Mouse (Mus musculus): ENCODE measurements around the gene Drd1. TPM values are rescaled to one million over a fixed set of nuclear protein-coding genes. Genes with fewer than 3 reads are reported as not detected.
A peak's percentile ranks its signal among the peaks of the same experiment; 100 is the strongest.

Gene Drd1
- 0.37 TPM in 1 of 2 replicates, not detected in the other for polyA plus RNA-seq (2015; fragmentation: Nextera tagmentation; extraction: Ambion mirVana)

DNA sequence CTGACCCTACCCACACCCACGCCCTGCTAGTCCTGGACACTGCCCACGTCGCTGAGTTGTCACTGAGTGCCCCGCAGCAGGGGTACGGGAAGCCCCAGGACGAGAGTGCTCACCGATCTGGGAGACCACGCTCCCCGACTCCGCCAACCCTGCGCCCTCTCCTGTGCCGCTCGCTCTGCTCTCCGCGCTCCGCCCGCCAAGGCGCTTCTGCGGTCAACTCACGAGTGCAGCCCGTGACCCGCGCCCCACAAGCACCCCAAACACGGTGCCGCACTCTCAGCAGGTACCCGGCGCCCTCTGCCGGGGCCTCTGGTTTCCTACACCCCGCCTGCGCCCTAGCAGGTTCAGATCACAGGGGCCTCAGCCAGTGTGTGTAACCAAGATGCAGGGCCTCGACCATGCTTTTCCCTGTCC, at the start of gene Drd1:
Drd1 (minus strand) TSS at position 258 of the 414 bp plus-strand sequence.
- Histone ChIP-seq H3K4me2 (replicated peaks) (peak within 1 kb of the TSS; percentile 87), H3K4me1 (peaks cover 13% of the 10 kb centered on the region), H3K9me3 (no peaks in the 10 kb centered on the region), H3K36me3 (no peaks in the 10 kb centered on the region), H3K27ac (no peak within 1 kb of the TSS), H3K4me3 (peak within 1 kb of the TSS; percentile 48), H3K9ac (peak within 1 kb of the TSS; percentile 48), H3K27me3 (peaks cover 82% of the 10 kb centered on the region)
- ATAC-seq (ENCODE audit: low FRiP score, low read depth) = peak; percentile 72; the same call in 1 of the 2 replicates
- 1% methylated on average over 31 of the region's 31 CpGs for WGBS

- H3K9ac ChIP-seq = no peak overlapping the region
- no peak overlapping the region for H3K27ac ChIP-seq
- no peak overlapping the region for H3K4me2 ChIP-seq (replicated peaks)
- no peak for ATAC-seq (ENCODE audit: low FRiP score, low read depth)
- H3K9me3 ChIP-seq = no peaks in the 10 kb centered on the region
- H3K4me1 ChIP-seq = no peaks in the 10 kb centered on the region
- H3K27me3 ChIP-seq = no peaks in the 10 kb centered on the region
- H3K36me3 ChIP-seq = peaks cover 38% of the 10 kb centered on the region
- WGBS = 64% methylated on average over 10 of the region's 10 CpGs
- no peak overlapping the region for H3K4me3 ChIP-seq
Observed at GRCm38 (mm10) chr13:54103866-54104265, 48.4 kb upstream of the Drd1 start.

- H3K4me3 ChIP-seq = no peak overlapping the region
- H3K9me3 ChIP-seq = no peaks in the 10 kb centered on the region
- H3K36me3 ChIP-seq = peaks cover 37% of the 10 kb centered on the region
- H3K27me3 ChIP-seq = no peaks in the 10 kb centered on the region
- H3K9ac ChIP-seq = no peak overlapping the region
- no peak overlapping the region for H3K27ac ChIP-seq
- H3K4me2 ChIP-seq (replicated peaks) = no peak overlapping the region
- no peaks in the 10 kb centered on the region for H3K4me1 ChIP-seq
- no peak for ATAC-seq (ENCODE audit: low FRiP score, low read depth)
- 87% methylated on average over 3 of the region's 3 CpGs for WGBS
Observed at GRCm38 (mm10) chr13:54103271-54103670, 47.8 kb upstream of the Drd1 start.

DNA sequence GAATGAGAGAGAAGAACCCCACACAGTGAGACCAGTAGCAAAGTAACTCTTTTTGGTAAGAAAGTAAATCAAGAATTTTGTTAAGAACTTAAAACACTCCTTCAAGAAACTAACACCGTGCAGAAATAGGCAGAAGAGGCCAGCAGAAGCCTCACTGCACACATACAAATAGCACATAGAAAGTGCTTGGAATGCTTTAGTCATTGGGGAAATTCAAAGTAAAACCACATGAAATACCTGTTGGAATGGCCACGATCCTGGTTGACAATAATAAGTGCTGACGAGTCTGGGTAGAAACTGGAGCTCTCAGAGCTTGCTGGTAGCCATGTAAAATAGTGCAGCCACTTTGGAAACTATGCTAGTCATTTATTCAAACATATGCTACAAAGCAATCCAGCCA, 46.6 kb upstream of the Drd1 start:
- Histone ChIP-seq H3K9ac (no peak overlapping the region), H3K36me3 (peaks cover 34% of the 10 kb centered on the region), H3K27ac (no peak overlapping the region), H3K4me3 (no peak overlapping the region), H3K4me1 (no peaks in the 10 kb centered on the region), H3K4me2 (replicated peaks) (no peak overlapping the region), H3K9me3 (no peaks in the 10 kb centered on the region), H3K27me3 (no peaks in the 10 kb centered on the region)
- WGBS = 85% methylated on average over 3 of the region's 3 CpGs
- no peak for ATAC-seq (ENCODE audit: low FRiP score, low read depth)

DNA sequence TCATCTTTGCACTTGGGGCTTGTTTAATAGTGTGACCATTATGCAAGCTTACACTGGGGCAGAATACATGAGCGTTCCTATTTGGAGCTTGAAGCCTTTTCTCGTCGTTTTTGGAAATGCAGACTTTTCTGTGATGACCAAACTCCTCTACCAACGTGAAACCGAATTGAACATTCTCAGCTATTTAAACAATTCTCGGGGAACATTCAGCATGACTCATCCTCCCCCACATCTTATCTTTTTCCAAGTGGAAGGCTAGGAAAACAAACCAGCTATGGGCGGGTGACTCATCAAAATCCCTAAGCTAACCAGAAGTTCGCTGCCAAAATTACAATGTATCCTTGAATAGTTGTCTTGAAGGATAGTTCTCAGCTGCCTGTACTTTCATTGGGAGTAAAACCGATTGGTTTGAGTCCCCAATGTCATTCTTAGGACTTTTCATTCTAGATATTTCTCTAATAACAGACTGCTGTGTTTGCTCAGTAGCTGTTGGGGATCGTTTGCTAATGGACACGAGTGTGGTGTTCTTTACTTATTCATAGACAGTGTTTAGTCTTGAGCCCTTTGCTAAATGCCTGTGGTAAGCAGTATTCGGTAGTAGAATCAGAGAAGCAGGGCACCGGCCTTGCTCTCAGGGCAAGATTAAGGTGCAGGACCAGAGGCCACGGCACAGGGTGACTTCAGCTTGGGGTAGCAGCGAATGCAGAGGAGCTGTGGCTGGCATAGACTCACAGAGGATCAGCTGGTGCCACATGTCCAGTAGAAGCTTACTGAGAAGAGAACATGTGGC, 45.7 kb upstream of the Drd1 start:
- H3K4me2 ChIP-seq (replicated peaks) = no peak overlapping the region
- no peak overlapping the region for H3K9ac ChIP-seq
- no peak overlapping the region for H3K4me3 ChIP-seq
- WGBS = 94% methylated on average over 15 of the region's 15 CpGs
- H3K36me3 ChIP-seq = peaks cover 33% of the 10 kb centered on the region
- no peaks in the 10 kb centered on the region for H3K4me1 ChIP-seq
- H3K27ac ChIP-seq = no peak overlapping the region
- no peaks in the 10 kb centered on the region for H3K9me3 ChIP-seq
- no peaks in the 10 kb centered on the region for H3K27me3 ChIP-seq
- no peak for ATAC-seq (ENCODE audit: low FRiP score, low read depth)

- WGBS = 88% methylated on average over 6 of the region's 6 CpGs
- H3K9ac ChIP-seq = no peak overlapping the region
- no peaks in the 10 kb centered on the region for H3K9me3 ChIP-seq
- H3K36me3 ChIP-seq = peaks cover 47% of the 10 kb centered on the region
- no peak overlapping the region for H3K4me3 ChIP-seq
- no peaks in the 10 kb centered on the region for H3K27me3 ChIP-seq
- no peak for ATAC-seq (ENCODE audit: low FRiP score, low read depth)
- no peaks in the 10 kb centered on the region for H3K4me1 ChIP-seq
- no peak overlapping the region for H3K4me2 ChIP-seq (replicated peaks)
- H3K27ac ChIP-seq = no peak overlapping the region
Observed at GRCm38 (mm10) chr13:54097797-54098196, 42.3 kb upstream of the Drd1 start.

- Histone ChIP-seq H3K27me3 (no peaks in the 10 kb centered on the region), H3K36me3 (peaks cover 53% of the 10 kb centered on the region), H3K4me3 (no peak overlapping the region), H3K9ac (no peak overlapping the region), H3K4me1 (no peaks in the 10 kb centered on the region), H3K9me3 (no peaks in the 10 kb centered on the region), H3K27ac (no peak overlapping the region), H3K4me2 (replicated peaks) (no peak overlapping the region)
- no peak for ATAC-seq (ENCODE audit: low FRiP score, low read depth)
- WGBS = 93% methylated on average over 4 of the region's 4 CpGs
Observed at GRCm38 (mm10) chr13:54097227-54097626, 41.7 kb upstream of the Drd1 start.

GRCm38 (mm10) chr13:54095721-54096120, 40.2 kb upstream of the Drd1 start:
- no peak overlapping the region for H3K9ac ChIP-seq
- WGBS = 81% methylated on average over 8 of the region's 8 CpGs
- ATAC-seq (ENCODE audit: low FRiP score, low read depth) = no peak

GRCm38 (mm10) chr13:54094963-54095362, 39.5 kb upstream of the Drd1 start:
- ATAC-seq (ENCODE audit: low FRiP score, low read depth) = no peak
- H3K9ac ChIP-seq = no peak overlapping the region
- WGBS = 83% methylated on average over 6 of the region's 6 CpGs
- H3K27me3 ChIP-seq = no peaks in the 10 kb centered on the region
- H3K9me3 ChIP-seq = no peaks in the 10 kb centered on the region
- H3K36me3 ChIP-seq = peaks cover 59% of the 10 kb centered on the region
- H3K27ac ChIP-seq = no peak overlapping the region
- no peak overlapping the region for H3K4me2 ChIP-seq (replicated peaks)
- H3K4me1 ChIP-seq = no peaks in the 10 kb centered on the region
- H3K4me3 ChIP-seq = no peak overlapping the region

More at GRCm38 (mm10) chr13:54095721-54096120, 40.2 kb upstream of the Drd1 start:
- H3K4me2 ChIP-seq (replicated peaks) = no peak overlapping the region
- no peaks in the 10 kb centered on the region for H3K9me3 ChIP-seq
- peaks cover 64% of the 10 kb centered on the region for H3K36me3 ChIP-seq
- H3K27me3 ChIP-seq = no peaks in the 10 kb centered on the region
- H3K27ac ChIP-seq = no peak overlapping the region
- H3K4me3 ChIP-seq = no peak overlapping the region
- no peaks in the 10 kb centered on the region for H3K4me1 ChIP-seq

DNA sequence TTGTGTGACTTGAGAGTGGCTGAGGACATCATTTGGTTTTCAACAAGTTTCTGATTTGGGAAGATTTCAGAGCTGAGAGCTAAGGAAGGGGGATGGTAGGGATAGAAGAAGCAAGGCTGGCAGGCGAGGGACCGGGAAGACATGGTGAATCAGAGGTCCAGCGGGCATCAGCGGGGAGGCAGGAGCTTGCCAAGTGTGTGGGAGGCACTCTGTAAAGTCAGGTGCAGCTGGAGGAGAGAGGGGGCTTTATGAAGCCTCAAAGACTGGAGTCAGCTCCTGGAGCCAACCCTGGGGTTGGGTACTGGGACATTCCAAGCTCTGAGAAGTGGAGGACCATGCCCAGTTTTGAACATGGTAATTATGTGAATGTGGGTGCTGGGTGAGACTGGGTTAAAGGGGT, 38.8 kb upstream of the Drd1 start:
- no peak overlapping the region for H3K27ac ChIP-seq
- no peak overlapping the region for H3K9ac ChIP-seq
- no peaks in the 10 kb centered on the region for H3K4me1 ChIP-seq
- H3K27me3 ChIP-seq = no peaks in the 10 kb centered on the region
- no peak for ATAC-seq (ENCODE audit: low FRiP score, low read depth)
- no peaks in the 10 kb centered on the region for H3K9me3 ChIP-seq
- H3K4me2 ChIP-seq (replicated peaks) = no peak overlapping the region
- WGBS = 93% methylated on average over 4 of the region's 4 CpGs
- peaks cover 60% of the 10 kb centered on the region for H3K36me3 ChIP-seq
- H3K4me3 ChIP-seq = no peak overlapping the region

- no peak overlapping the region for H3K4me3 ChIP-seq
- no peak for ATAC-seq (ENCODE audit: low FRiP score, low read depth)
- H3K36me3 ChIP-seq = peaks cover 75% of the 10 kb centered on the region
- H3K9ac ChIP-seq = no peak overlapping the region
- no peaks in the 10 kb centered on the region for H3K4me1 ChIP-seq
- no peaks in the 10 kb centered on the region for H3K9me3 ChIP-seq
- no peaks in the 10 kb centered on the region for H3K27me3 ChIP-seq
- no peak overlapping the region for H3K4me2 ChIP-seq (replicated peaks)
- 84% methylated on average over 6 of the region's 6 CpGs for WGBS
- no peak overlapping the region for H3K27ac ChIP-seq
Observed at GRCm38 (mm10) chr13:54091719-54092118, 36.2 kb upstream of the Drd1 start.

DNA sequence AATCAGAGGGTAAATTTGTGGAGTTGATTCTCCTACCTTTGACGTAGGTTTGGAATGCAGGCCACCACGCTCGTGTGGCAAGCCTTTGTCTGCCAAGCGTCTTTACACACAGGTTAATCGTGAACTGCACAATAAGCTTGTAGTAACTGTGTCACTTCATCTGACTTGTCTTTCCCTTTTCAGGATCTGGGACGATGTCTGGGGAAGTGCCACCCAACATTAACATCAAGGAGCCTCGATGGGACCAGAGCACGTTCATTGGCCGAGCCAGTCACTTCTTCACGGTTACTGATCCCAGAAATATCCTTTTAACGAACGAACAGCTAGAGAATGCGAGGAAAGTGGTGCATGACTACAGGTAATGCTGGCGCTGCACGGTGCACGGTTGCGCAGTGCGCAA, 29.8 kb upstream of the Drd1 start:
- no peak overlapping the region for H3K4me2 ChIP-seq (replicated peaks)
- peaks cover 5% of the 10 kb centered on the region for H3K4me1 ChIP-seq
- H3K9ac ChIP-seq = no peak overlapping the region
- no peak overlapping the region for H3K4me3 ChIP-seq
- 91% methylated on average over 18 of the region's 18 CpGs for WGBS
- ATAC-seq (ENCODE audit: low FRiP score, low read depth) = no peak
- no peak overlapping the region for H3K27ac ChIP-seq
- no peaks in the 10 kb centered on the region for H3K27me3 ChIP-seq
- peaks cover 43% of the 10 kb centered on the region for H3K36me3 ChIP-seq
- no peaks in the 10 kb centered on the region for H3K9me3 ChIP-seq

DNA sequence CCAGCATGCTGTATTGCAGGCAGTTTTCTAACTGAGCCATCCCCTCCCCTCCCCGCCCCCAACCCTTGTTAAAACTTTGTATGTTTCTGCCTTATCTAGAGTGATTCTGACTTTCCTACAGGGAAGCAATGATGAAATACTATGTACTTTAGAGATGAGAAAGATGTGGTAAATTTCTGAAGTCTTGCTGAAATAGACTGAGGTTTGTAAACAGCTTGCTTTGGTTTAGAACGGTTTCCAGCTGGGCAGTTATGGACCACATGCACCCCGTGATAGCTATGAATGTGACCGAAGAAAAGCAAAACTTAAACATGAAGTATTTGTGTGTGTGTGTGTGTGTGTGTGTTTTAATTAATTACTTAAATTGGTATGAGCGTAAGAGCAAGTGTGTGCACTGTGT, 29.3 kb upstream of the Drd1 start:
- H3K27ac ChIP-seq = no peak overlapping the region
- no peak for ATAC-seq (ENCODE audit: low FRiP score, low read depth)
- H3K27me3 ChIP-seq = no peaks in the 10 kb centered on the region
- H3K4me2 ChIP-seq (replicated peaks) = no peak overlapping the region
- peaks cover 10% of the 10 kb centered on the region for H3K4me1 ChIP-seq
- H3K36me3 ChIP-seq = peaks cover 41% of the 10 kb centered on the region
- H3K9me3 ChIP-seq = no peaks in the 10 kb centered on the region
- 72% methylated on average over 5 of the region's 5 CpGs for WGBS
- H3K9ac ChIP-seq = no peak overlapping the region
- H3K4me3 ChIP-seq = no peak overlapping the region

Measured in limb, embryonic 13.5 days (tissue).